ENCODE assay signal across 10 mouse cellular contexts in genomic region chr14:60738434-60738938, GRCm38 (mm10). TPM values are rescaled to one million over a fixed set of nuclear protein-coding genes. Genes with fewer than 3 reads are reported as not detected.
A peak's percentile ranks its signal among the peaks of the same experiment; 100 is the strongest.
DNase-seq lines count a peak whose midpoint lies in the region; ATAC-seq lines count a peak whose summit lies in the region.
"Had no signal": no experiment of that assay in that cellular context is flagged by ENCODE, and none has a peak within 500 bp of the region (broad histone marks: within the 10 kb centered on the region; RNA-seq: fewer than 3 reads in every experiment).

No protein-coding gene starts in this region.

- DNase-seq in heart, postnatal 25 days (ENCODE audit: low spot score), result no peak
- peak; percentile 39 for DNase-seq in brain, adult 2 months (ENCODE audit: low read depth, low spot score)
- DNase-seq in layer of hippocampus, postnatal 14 days (ENCODE audit: low spot score in 2 of 2), result no peak
- no peak for DNase-seq in gastrocnemius, postnatal 4 days (ENCODE audit: low spot score in 2 of 2)

- H3K36me3 ChIP-seq in heart, embryonic 12.5 days, result no peaks in the 10 kb centered on the region
- H3K36me3 ChIP-seq in intestine, embryonic 15.5 days, result no peaks in the 10 kb centered on the region
- no peaks in the 10 kb centered on the region for H3K36me3 ChIP-seq in midbrain, embryonic 15.5 days (replicated peaks)
- H3K36me3 ChIP-seq in kidney, embryonic 14.5 days (ENCODE audit: control insufficient read depth, insufficient read depth, low read length), result 0 out of 2 replicates have a peak, but pooled peaks cover 2% of the 10 kb centered on the region

- intact Hi-C loops in heart, postnatal 25 days (cut with DNase I), result no loop called here

- ATAC-seq in heart, embryonic 12.5 days (ENCODE audit: insufficient number of reproducible peaks, low FRiP score), result no peak
- no peak for ATAC-seq in intestine, embryonic 15.5 days
- ATAC-seq in midbrain, embryonic 15.5 days (replicated peaks), result no peak
- no peak for ATAC-seq in kidney, embryonic 14.5 days (ENCODE audit: low FRiP score, low TSS enrichment)
- ATAC-seq: Patski had no signal

- H3K9ac ChIP-seq in heart, embryonic 12.5 days, result no peak overlapping the region
- no peak overlapping the region for H3K9ac ChIP-seq in intestine, embryonic 15.5 days
- no peak overlapping the region for H3K9ac ChIP-seq in midbrain, embryonic 15.5 days
- H3K9ac ChIP-seq in kidney, embryonic 14.5 days (ENCODE audit: low read depth, low read length), result no peak overlapping the region
- H3K9ac ChIP-seq: liver, embryonic 14.5 days had no signal

- no peak overlapping the region for H3K4me3 ChIP-seq in heart, embryonic 12.5 days
- no peak overlapping the region for H3K4me3 ChIP-seq in intestine, embryonic 15.5 days (replicated peaks)
- no peak overlapping the region for H3K4me3 ChIP-seq in midbrain, embryonic 15.5 days
- H3K4me3 ChIP-seq in kidney, embryonic 14.5 days (ENCODE audit: low read length), result no peak overlapping the region

- H3K4me2 ChIP-seq in heart, embryonic 12.5 days, result peak overlapping the region; percentile 27
- no peak overlapping the region for H3K4me2 ChIP-seq in intestine, embryonic 15.5 days (replicated peaks)
- H3K4me2 ChIP-seq in midbrain, embryonic 15.5 days, result no peak overlapping the region
- H3K4me2 ChIP-seq in kidney, embryonic 14.5 days (replicated peaks; ENCODE audit: low read depth, low read length), result no peak overlapping the region

- H3K4me1 ChIP-seq in heart, embryonic 12.5 days (replicated peaks), result peaks cover 95% of the 10 kb centered on the region
- peaks cover 44% of the 10 kb centered on the region for H3K4me1 ChIP-seq in intestine, embryonic 15.5 days (replicated peaks)
- peaks cover 45% of the 10 kb centered on the region for H3K4me1 ChIP-seq in midbrain, embryonic 15.5 days
- peaks cover 39% of the 10 kb centered on the region for H3K4me1 ChIP-seq in kidney, embryonic 14.5 days (ENCODE audit: control insufficient read depth, insufficient read depth, low read length)

- H3K27ac ChIP-seq in heart, embryonic 12.5 days (ENCODE audit: poor library complexity, severe bottlenecking), result peak overlapping the region; percentile 95
- peak overlapping the region; percentile 38 for H3K27ac ChIP-seq in intestine, embryonic 15.5 days
- H3K27ac ChIP-seq in midbrain, embryonic 15.5 days, result peak overlapping the region; percentile 53; the same call in 1 of the 2 replicates
- H3K27ac ChIP-seq in kidney, embryonic 14.5 days (ENCODE audit: low read depth, low read length), result no peak overlapping the region; the same call in 1 of the 2 replicates
- H3K27ac ChIP-seq: liver, embryonic 14.5 days had no signal

- H3K9me3 ChIP-seq in heart, embryonic 12.5 days (replicated peaks), result no peaks in the 10 kb centered on the region
- no peaks in the 10 kb centered on the region for H3K9me3 ChIP-seq in intestine, embryonic 15.5 days
- no peaks in the 10 kb centered on the region for H3K9me3 ChIP-seq in midbrain, embryonic 15.5 days
- H3K9me3 ChIP-seq in kidney, embryonic 14.5 days (ENCODE audit: control insufficient read depth, low read length), result no peaks in the 10 kb centered on the region

- 49% methylated on average over 10 of the region's 10 CpGs for WGBS in heart, embryonic 12.5 days
- 63% methylated on average over 10 of the region's 10 CpGs for WGBS in intestine, embryonic 15.5 days
- WGBS in midbrain, embryonic 15.5 days, result 69% methylated on average over 10 of the region's 10 CpGs
- 57% methylated on average over 10 of the region's 10 CpGs for WGBS in kidney, embryonic 14.5 days

- no peaks in the 10 kb centered on the region for H3K27me3 ChIP-seq in heart, embryonic 12.5 days (replicated peaks)
- H3K27me3 ChIP-seq in intestine, embryonic 15.5 days (replicated peaks), result no peaks in the 10 kb centered on the region
- H3K27me3 ChIP-seq in midbrain, embryonic 15.5 days (replicated peaks), result no peaks in the 10 kb centered on the region
- no peaks in the 10 kb centered on the region for H3K27me3 ChIP-seq in kidney, embryonic 14.5 days (ENCODE audit: control insufficient read depth, insufficient read depth, low read length)
- H3K27me3 ChIP-seq: Patski had no signal

RNA-seq across cellular contexts. Expression of gene C1qtnf9, which starts 29.4 kb away (rescaled TPM):
- polyA plus RNA-seq in heart, embryonic 12.5 days (2016; fragmentation: Nextera tagmentation; extraction: Ambion mirVana), result 0.20 TPM in 1 of 2 replicates, not detected in the other
- total RNA-seq in heart, postnatal 25 days (2021), result 10 to 100 TPM; 43.1 to 50.6 TPM
- 1.3 and 2.0 TPM in 2 replicates for polyA plus RNA-seq in intestine, embryonic 15.5 days (2015; fragmentation: Nextera tagmentation; extraction: Ambion mirVana)
- polyA plus RNA-seq in midbrain, embryonic 15.5 days (2015; fragmentation: Nextera tagmentation; extraction: Ambion mirVana), result 0.14 and 0.19 TPM in 2 replicates
- under 1 TPM in 1 of 2 experiments, not detected in 1; 0.23 TPM for total RNA-seq in layer of hippocampus, postnatal 14 days (2021)
- total RNA-seq in gastrocnemius, postnatal 4 days (2021), result 10 to 100 TPM; 27.2 to 27.7 TPM
- 0.46 TPM in 1 of 2 replicates, not detected in the other for polyA plus RNA-seq in kidney, embryonic 14.5 days (2014; fragmentation: Nextera tagmentation; extraction: Ambion mirVana)
- polyA plus RNA-seq: Patski had no signal

RNA-seq across cellular contexts. Expression of gene Mipep, which starts 45.9 kb away (rescaled TPM):
- polyA plus RNA-seq in heart, embryonic 12.5 days (2016; fragmentation: Nextera tagmentation; extraction: Ambion mirVana), result 29.5 and 31.4 TPM in 2 replicates
- 10 to 100 TPM; 53.9 to 58.4 TPM for total RNA-seq in heart, postnatal 25 days (2021)
- 20.5 and 22.1 TPM in 2 replicates for polyA plus RNA-seq in intestine, embryonic 15.5 days (2015; fragmentation: Nextera tagmentation; extraction: Ambion mirVana)
- 19.5 and 20.5 TPM in 2 replicates for polyA plus RNA-seq in midbrain, embryonic 15.5 days (2015; fragmentation: Nextera tagmentation; extraction: Ambion mirVana)
- total RNA-seq in layer of hippocampus, postnatal 14 days (2021), result 10 to 100 TPM; 29.2 to 29.5 TPM
- 10 to 100 TPM; 22.2 to 22.7 TPM for total RNA-seq in gastrocnemius, postnatal 4 days (2021)
- 16.3 and 26.5 TPM in 2 replicates for polyA plus RNA-seq in kidney, embryonic 14.5 days (2014; fragmentation: Nextera tagmentation; extraction: Ambion mirVana)
